Mouse (Mus musculus) hindbrain, embryonic 12.5 days (tissue): ENCODE results near the gene Cgnl1. TPM values are rescaled to one million over a fixed set of nuclear protein-coding genes. Genes with fewer than 3 reads are reported as not detected.
"Not testable (repeated sequence)": the region's sequence is repeated elsewhere in the genome, so short reads cannot be mapped to it uniquely, and the experiment has no call there.

Experiments
- ATAC-seq: fragments of 200-750 bp; cut with Nextera tagmentation; 2 replicates; pipeline ENCODE4 v1.8.0; 2017; ENCODE audit warnings: moderate TSS enrichment; ENCODE audit not compliant: low FRiP score
- H3K27ac ChIP-seq: fragments of 300-500 bp; sonication (generic); 2 replicates; pipeline ENCODE4 v1.5.1; 2016; ENCODE audit warnings: mild to moderate bottlenecking
- H3K27me3 ChIP-seq: fragments of 300-500 bp; sonication (generic); 2 replicates; pipeline ENCODE4 v1.6.1; 2016; ENCODE audit warnings: mild to moderate bottlenecking
- H3K36me3 ChIP-seq: fragments of 300-500 bp; sonication (generic); 2 replicates; pipeline ENCODE4 v1.6.1; 2016; ENCODE audit warnings: mild to moderate bottlenecking
- H3K4me1 ChIP-seq: fragments of 300-500 bp; sonication (generic); 2 replicates; pipeline ENCODE4 v1.6.1; 2016
- H3K4me2 ChIP-seq: fragments of 300-500 bp; sonication (generic); replicated peaks from 2 replicates; pipeline ENCODE4 v1.6.1; 2016; ENCODE audit warnings: mild to moderate bottlenecking
- H3K4me3 ChIP-seq: fragments of 300-500 bp; sonication (generic); 2 replicates; pipeline ENCODE4 v1.5.1; 2016; ENCODE audit warnings: mild to moderate bottlenecking
- H3K9ac ChIP-seq: fragments of 300-500 bp; sonication (generic); 2 replicates; pipeline ENCODE4 v1.6.1; 2016; ENCODE audit warnings: mild to moderate bottlenecking, moderate library complexity
- H3K9me3 ChIP-seq: fragments of 300-500 bp; sonication (generic); replicated peaks from 2 replicates; pipeline ENCODE4 v1.6.1; 2016; ENCODE audit warnings: mild to moderate bottlenecking
- WGBS: fragments of 180-500 bp; shearing (Covaris S2); methylation state at CpG from one replicate; pipeline ENCODE4 v1.1.7; 2016; 5-methylcytosine and 5-hydroxymethylcytosine counted together
- polyA plus RNA-seq: library from polyadenylated mRNA; unstranded; fragments of >200 nt; fragmentation: Nextera tagmentation; extraction: Ambion mirVana; gene quantifications from 2 replicates; pipeline ENCODE4 v1.2.1, GENCODE M21; 2016

The Cgnl1 gene
- polyA plus RNA-seq, 1 experiment from 2014 or later: 7.1 TPM

DNA sequence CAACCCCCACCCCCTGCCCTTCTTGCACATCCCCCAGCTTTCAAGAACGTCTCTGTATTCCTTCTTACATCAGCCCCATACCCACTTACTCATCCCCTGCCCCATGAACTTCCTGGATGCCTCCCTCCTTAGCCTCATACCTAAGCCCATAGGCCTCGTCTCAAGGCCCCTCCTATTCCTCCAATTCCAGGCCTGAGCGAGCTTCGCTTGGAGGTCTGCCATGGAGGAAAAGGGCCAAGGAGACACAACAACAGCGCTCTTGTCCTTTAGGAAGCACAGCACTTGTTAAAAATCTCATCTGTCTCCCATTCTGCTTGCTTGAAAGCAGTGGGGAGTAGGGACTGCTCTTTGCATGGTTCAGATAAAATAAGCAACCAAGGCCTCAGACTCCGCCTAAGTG lies 143.1 kb downstream of the Cgnl1 start:
- no peak for ATAC-seq
- H3K9ac ChIP-seq: no peak overlapping the region
- H3K4me2 ChIP-seq: no peak overlapping the region
- WGBS: 84% methylated on average over 6 of the region's 6 CpGs
- no peaks in the 10 kb centered on the region for H3K27me3 ChIP-seq
- H3K36me3 ChIP-seq: no peaks in the 10 kb centered on the region
- H3K4me3 ChIP-seq: no peak overlapping the region
- no peaks in the 10 kb centered on the region for H3K9me3 ChIP-seq
- H3K4me1 ChIP-seq: peaks cover 5% of the 10 kb centered on the region; the same call in 1 of the 2 replicates
- no peak overlapping the region for H3K27ac ChIP-seq

DNA sequence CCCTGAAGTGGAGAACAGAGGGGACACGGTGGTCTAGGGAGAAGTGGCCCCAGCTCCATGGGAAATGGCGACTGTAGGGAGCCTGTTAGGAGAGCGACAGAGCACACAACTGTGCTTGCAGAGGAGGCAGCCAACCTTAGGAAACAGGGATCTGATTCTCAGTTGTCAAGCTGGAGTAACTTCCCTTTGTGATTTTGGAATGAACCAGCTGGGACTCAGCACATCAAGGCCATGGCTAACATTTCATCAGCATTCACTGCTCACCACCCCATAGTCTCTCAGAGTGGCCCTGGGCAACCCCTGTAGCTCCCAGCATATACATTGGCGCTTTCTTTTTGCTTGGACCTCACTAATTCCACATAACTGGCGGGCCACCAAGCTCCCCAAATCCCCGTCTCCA lies 145.4 kb downstream of the Cgnl1 start:
- Histone ChIP-seq H3K36me3 (no peaks in the 10 kb centered on the region), H3K9ac (no peak overlapping the region), H3K27ac (no peak overlapping the region), H3K4me1 (peaks cover 5% of the 10 kb centered on the region; the same call in 1 of the 2 replicates), H3K4me2 (no peak overlapping the region), H3K9me3 (no peaks in the 10 kb centered on the region), H3K4me3 (no peak overlapping the region), H3K27me3 (no peaks in the 10 kb centered on the region)
- no peak for ATAC-seq
- WGBS: 82% methylated on average over 6 of the region's 6 CpGs

DNA sequence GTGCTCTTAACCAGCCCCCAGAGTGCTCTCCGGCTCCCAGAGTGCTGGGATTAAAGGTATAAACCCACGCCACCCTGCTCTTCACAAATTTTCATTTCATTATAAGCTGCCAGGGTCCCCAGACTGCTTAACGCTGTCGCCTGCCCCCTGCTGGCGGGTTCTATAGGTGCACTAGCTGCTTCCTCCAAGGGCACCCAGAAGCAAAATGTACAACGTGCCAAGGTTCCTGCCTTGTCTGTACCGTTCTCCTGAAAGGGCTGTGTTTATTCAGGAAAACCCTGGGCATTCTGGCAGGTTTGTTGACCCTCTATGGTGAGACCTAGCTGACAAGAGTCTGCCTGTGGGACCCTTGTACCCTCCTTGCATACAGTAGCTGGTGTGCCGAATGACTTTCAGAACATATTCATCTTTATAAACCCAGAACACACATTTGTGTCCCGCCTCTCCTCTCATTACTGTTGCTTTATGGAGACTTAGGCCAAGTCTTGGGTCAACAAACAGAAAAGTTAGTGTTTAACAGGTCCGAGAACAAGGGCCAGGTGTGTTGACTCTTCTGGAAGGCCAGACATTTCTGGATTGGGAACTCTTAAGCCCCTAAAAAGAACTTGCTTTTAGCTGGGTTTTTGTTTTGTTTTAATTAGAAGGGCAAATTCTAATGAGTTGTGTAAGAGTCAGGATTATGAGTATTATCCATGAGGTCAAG lies 146.5 kb downstream of the Cgnl1 start:
- no peak overlapping the region for H3K4me3 ChIP-seq
- H3K4me1 ChIP-seq: peaks cover 5% of the 10 kb centered on the region; the same call in 1 of the 2 replicates
- 51% methylated on average over 10 of the region's 10 CpGs for WGBS
- no peaks in the 10 kb centered on the region for H3K9me3 ChIP-seq
- H3K4me2 ChIP-seq: no peak overlapping the region
- ATAC-seq: no peak
- no peaks in the 10 kb centered on the region for H3K27me3 ChIP-seq
- H3K27ac ChIP-seq: no peak overlapping the region
- no peak overlapping the region for H3K9ac ChIP-seq
- no peaks in the 10 kb centered on the region for H3K36me3 ChIP-seq

DNA sequence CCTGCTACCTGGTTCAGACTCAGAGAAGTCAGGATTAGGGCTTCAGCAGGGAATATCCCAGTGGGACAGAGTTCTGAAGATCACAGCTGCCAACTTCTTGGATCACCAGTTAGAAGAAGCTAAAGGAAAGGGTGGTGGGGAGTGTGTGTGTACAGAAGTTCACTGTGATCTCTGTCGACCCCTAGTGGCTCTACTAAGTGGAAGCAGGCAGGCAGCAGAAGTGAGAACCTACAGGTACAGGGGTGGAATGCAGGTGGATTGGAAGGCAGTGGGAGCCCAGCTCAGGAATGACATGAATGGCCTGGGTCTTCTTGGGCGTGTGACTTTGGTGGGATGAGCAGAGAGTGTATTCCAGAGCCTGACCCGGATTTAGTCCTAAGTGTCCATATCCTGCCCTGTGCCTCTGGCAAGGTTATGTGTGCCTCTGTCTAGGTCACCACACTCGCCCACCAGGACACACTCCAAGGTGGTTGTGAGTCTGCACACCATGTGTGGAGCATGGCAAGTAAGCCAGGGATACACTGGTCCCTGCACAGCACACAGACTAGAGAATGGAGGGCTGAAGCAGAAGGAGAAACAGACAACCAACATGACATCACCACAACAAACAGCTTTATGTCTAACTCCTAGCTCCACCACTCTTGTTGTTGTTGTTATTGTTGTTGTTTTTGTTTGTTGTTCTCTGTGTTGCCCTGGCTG lies 147.4 kb downstream of the Cgnl1 start:
- H3K27ac ChIP-seq: no peak overlapping the region
- H3K27me3 ChIP-seq: no peaks in the 10 kb centered on the region
- H3K4me2 ChIP-seq: no peak overlapping the region
- 34% methylated on average over 4 of the region's 4 CpGs for WGBS
- no peak overlapping the region for H3K9ac ChIP-seq
- peaks cover 3% of the 10 kb centered on the region; the same call in 1 of the 2 replicates for H3K4me1 ChIP-seq
- no peaks in the 10 kb centered on the region for H3K9me3 ChIP-seq
- no peaks in the 10 kb centered on the region for H3K36me3 ChIP-seq
- H3K4me3 ChIP-seq: no peak overlapping the region
- no peak for ATAC-seq

DNA sequence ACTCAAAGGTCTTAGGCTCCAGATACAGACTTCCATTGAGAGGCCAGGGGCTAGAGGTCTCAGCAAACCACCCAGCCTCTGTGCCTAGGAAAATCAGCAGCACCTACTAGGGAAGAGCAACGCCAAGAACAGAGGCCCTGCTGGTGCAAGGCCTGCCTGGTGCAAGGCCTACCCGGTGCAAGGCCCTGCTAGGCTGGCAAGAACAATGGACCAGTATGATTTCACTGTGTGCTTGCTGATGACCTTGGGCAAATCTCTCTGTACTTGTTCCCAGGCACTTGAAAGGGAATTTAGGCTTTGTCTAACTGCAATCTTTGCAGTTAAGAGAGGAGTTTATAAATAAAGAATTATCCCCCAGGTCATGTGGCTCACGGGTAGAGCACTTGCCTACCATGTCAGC lies 148.8 kb downstream of the Cgnl1 start:
- Histone ChIP-seq H3K27me3 (no peaks in the 10 kb centered on the region), H3K27ac (no peak overlapping the region), H3K4me2 (no peak overlapping the region), H3K4me1 (no peaks in the 10 kb centered on the region), H3K36me3 (no peaks in the 10 kb centered on the region), H3K9me3 (no peaks in the 10 kb centered on the region), H3K9ac (no peak overlapping the region), H3K4me3 (no peak overlapping the region)
- no peak for ATAC-seq
- WGBS: 66% methylated on average over 3 of the region's 3 CpGs

DNA sequence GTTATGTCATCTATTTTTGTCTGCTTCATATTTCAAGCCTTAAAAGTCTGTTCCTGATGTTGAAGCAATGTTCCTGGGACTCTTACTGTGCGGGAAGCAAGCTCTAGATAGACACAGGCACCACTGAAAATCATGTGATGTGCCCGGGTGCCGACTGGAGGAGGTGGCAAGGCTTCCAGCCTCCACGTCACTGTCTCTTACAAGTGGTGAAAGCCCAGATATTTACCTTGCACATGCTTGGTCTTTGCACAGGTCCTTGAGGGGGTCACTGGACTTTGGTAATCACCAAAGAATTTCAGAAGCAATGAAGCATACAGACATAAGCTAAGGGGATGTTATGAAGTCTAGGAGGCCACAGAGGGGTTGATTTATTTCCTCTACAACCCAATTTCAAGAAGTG lies 149.4 kb downstream of the Cgnl1 start:
- H3K4me3 ChIP-seq: no peak overlapping the region
- 87% methylated on average over 4 of the region's 4 CpGs for WGBS

DNA sequence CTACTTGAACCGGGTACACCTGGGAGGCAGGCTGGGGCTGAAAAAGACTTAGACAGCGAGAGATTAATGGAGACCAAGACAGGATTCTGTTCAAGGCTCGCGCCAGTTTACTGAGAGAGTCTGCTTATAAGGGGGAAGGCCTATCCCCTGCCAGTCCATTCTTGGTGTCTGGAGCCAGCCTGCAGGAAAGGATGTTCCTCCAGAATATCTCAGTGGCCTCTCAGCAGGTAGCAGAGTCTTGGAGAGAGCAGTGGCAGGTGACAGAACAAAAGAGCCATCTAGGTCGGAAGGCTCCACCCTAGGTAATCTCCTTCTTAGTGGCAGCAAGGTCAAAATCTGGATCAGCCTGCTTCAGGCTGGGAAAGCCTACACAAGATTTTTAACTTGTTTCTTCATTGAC lies 151.3 kb downstream of the Cgnl1 start:
- 91% methylated on average over 5 of the region's 5 CpGs for WGBS
- H3K9me3 ChIP-seq, H3K4me2 ChIP-seq, ATAC-seq, H3K9ac ChIP-seq, H3K27me3 ChIP-seq, H3K36me3 ChIP-seq, H3K4me1 ChIP-seq, H3K4me3 ChIP-seq, H3K27ac ChIP-seq: not testable (repeated sequence)

More for the DNA sequence above, 149.4 kb downstream of the Cgnl1 start:
- no peaks in the 10 kb centered on the region for H3K27me3 ChIP-seq
- H3K4me2 ChIP-seq: no peak overlapping the region
- H3K27ac ChIP-seq: no peak overlapping the region
- H3K9me3 ChIP-seq: no peaks in the 10 kb centered on the region
- no peaks in the 10 kb centered on the region for H3K36me3 ChIP-seq
- H3K9ac ChIP-seq: no peak overlapping the region
- no peak for ATAC-seq
- no peaks in the 10 kb centered on the region for H3K4me1 ChIP-seq

DNA sequence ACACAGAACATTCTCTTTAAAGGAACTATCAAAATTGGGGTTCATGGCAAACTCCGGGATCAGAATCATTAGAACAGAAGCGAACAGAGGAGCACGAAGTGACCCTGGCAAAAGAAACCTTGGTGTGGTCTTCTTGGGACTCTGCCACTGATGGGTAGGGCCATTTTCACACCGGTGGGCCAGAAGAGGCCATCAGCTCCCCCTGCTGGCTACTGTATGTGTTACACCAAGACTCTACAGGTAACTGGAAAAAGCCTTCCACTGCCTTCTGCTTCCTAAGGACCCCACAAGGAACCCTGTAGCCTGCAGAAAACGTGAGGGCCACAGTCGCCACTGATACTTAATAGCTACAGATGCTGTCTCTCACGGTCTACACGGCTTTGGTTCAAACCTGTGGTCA lies 154.0 kb downstream of the Cgnl1 start:
- Histone ChIP-seq H3K4me2 (no peak overlapping the region), H3K9me3 (no peaks in the 10 kb centered on the region), H3K4me3 (no peak overlapping the region), H3K36me3 (no peaks in the 10 kb centered on the region), H3K9ac (no peak overlapping the region), H3K4me1 (0 out of 2 replicates have a peak, but pooled peaks cover 3% of the 10 kb centered on the region), H3K27me3 (no peaks in the 10 kb centered on the region), H3K27ac (no peak overlapping the region)
- no peak for ATAC-seq
- WGBS: 60% methylated on average over 8 of the region's 8 CpGs

DNA sequence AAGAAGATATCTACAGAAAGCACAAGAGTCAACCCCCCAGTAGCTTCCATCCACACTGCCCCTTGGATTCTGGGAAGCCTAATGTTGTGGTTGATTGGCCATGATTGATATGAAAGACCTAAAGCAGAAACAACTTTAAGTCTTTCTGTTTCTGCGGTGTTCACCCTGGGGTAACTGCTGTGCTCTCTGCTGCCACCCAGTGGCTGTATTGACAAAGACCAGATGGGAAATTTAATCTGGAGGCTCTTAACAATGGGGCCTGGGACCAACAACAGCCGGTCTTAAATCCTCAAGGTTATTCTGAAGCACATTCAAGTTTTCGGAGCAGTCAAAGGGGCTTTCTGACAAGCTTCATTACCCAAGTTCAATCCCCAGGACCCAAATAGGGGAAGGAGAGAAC lies 155.2 kb downstream of the Cgnl1 start:
- ATAC-seq: no peak
- no peak overlapping the region for H3K27ac ChIP-seq
- WGBS: 11% methylated on average over 3 of the region's 3 CpGs
- H3K4me1 ChIP-seq: 0 out of 2 replicates have a peak, but pooled peaks cover 5% of the 10 kb centered on the region
- H3K27me3 ChIP-seq: no peaks in the 10 kb centered on the region
- H3K4me3 ChIP-seq: no peak overlapping the region
- no peak overlapping the region for H3K4me2 ChIP-seq
- H3K9me3 ChIP-seq: no peaks in the 10 kb centered on the region
- no peak overlapping the region for H3K9ac ChIP-seq
- no peaks in the 10 kb centered on the region for H3K36me3 ChIP-seq

DNA sequence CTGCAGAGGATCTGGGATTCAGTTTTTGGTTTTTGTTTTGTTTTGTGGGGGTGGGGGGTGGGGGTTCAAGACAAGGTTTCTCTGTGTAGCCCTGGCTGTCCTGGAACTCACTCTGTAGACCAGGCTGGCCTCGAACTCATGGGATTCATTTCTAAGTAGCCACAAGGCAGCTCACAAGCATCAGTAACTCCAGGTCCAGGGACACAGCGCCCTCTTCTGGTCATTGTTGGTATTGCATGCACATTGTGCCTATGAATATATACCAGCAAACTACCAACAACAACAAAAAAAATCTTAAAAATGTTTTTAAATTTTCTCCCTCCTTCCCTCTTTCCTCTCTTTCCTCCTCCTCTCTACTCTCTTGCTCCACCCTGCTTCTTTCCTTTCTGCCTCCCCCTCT lies 156.8 kb downstream of the Cgnl1 start:
- no peak for ATAC-seq
- WGBS: 41% methylated on average over 2 of the region's 2 CpGs

DNA sequence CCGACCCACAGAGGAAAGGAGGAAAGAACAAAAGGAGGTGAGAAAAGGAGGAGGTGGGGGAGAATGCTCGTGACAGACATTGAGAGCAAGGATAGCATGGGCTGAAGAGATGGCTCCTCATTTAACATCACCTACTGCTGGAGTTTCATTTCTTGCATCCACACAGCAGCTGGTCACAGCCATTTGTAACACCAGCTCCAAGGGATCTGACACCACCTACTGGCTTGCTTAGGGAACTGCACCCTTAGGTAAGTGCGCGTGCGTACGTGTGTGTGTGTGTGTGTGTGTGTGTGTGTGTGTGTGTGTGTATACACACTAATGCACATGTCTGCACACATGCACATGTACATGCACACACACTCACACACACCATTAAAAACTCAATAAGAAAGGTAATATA lies 158.4 kb downstream of the Cgnl1 start:
- ATAC-seq: no peak
- Histone ChIP-seq H3K9ac (no peak overlapping the region), H3K27ac (no peak overlapping the region), H3K27me3 (no peaks in the 10 kb centered on the region), H3K36me3 (no peaks in the 10 kb centered on the region), H3K4me1 (0 out of 2 replicates have a peak, but pooled peaks cover 5% of the 10 kb centered on the region), H3K4me2 (no peak overlapping the region), H3K9me3 (no peaks in the 10 kb centered on the region), H3K4me3 (no peak overlapping the region)
- 94% methylated on average over 6 of the region's 6 CpGs for WGBS

More for the DNA sequence above, 156.8 kb downstream of the Cgnl1 start:
- Histone ChIP-seq H3K36me3 (no peaks in the 10 kb centered on the region), H3K9me3 (no peaks in the 10 kb centered on the region), H3K4me1 (0 out of 2 replicates have a peak, but pooled peaks cover 5% of the 10 kb centered on the region), H3K4me2 (no peak overlapping the region), H3K27ac (no peak overlapping the region), H3K27me3 (no peaks in the 10 kb centered on the region), H3K4me3 (no peak overlapping the region), H3K9ac (no peak overlapping the region)

DNA sequence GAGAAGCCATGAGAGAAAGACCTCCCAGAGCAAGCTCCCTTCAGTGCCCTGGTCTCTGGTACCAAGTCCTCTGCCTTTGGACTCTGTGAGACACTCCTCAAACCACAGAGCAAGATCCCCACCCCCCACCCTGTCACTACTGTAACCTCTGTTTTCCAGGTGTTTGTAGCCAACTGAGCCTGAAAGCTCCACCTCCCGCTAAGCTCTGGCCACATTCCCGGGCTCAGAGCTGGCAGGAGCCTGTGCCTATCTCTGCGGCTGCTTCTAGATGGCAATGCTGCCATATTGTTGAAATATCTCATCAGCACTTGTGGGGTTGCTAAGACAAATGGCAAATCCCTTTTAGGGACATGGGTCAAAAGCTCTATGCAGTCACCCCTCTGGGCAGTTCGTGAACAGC lies 159.5 kb downstream of the Cgnl1 start:
- Histone ChIP-seq H3K9ac (no peak overlapping the region), H3K4me1 (0 out of 2 replicates have a peak, but pooled peaks cover 5% of the 10 kb centered on the region), H3K4me2 (no peak overlapping the region), H3K9me3 (no peaks in the 10 kb centered on the region), H3K36me3 (no peaks in the 10 kb centered on the region), H3K27me3 (no peaks in the 10 kb centered on the region), H3K4me3 (no peak overlapping the region), H3K27ac (no peak overlapping the region)
- no peak for ATAC-seq
- 69% methylated on average over 4 of the region's 4 CpGs for WGBS

DNA sequence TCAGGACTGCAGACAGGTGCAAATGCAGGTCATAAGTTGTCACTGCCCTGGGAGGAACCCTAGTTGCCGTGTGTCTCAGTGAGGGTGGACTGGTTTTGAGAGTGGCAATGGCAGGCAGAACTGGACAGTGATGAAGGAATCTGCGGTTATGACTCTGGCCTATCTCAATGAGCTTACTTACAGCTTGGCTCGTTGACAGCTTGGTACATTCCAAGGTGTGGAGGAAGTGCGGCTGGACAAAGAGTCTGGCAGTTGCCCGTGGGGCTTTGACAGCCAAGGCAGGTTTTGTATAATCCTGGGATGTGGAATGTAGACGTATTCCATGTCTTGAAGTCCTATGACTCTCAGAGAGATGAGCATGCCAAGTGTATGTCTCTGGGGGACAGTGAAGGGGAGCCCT lies 162.4 kb downstream of the Cgnl1 start:
- Histone ChIP-seq H3K4me2 (no peak overlapping the region), H3K27ac (no peak overlapping the region)
- 85% methylated on average over 6 of the region's 6 CpGs for WGBS

More for the DNA sequence above, 162.4 kb downstream of the Cgnl1 start:
- Histone ChIP-seq H3K4me3 (no peak overlapping the region), H3K9me3 (no peaks in the 10 kb centered on the region), H3K27me3 (no peaks in the 10 kb centered on the region), H3K4me1 (peaks cover 5% of the 10 kb centered on the region; the same call in 1 of the 2 replicates), H3K36me3 (no peaks in the 10 kb centered on the region), H3K9ac (no peak overlapping the region)
- ATAC-seq: no peak
